Mouse (Mus musculus): ENCODE results near the gene Sp100. TPM values are rescaled to one million over a fixed set of nuclear protein-coding genes. Genes with fewer than 3 reads are reported as not detected.

The Sp100 gene
- polyA plus RNA-seq, 1 experiment = 21.4 TPM

DNA sequence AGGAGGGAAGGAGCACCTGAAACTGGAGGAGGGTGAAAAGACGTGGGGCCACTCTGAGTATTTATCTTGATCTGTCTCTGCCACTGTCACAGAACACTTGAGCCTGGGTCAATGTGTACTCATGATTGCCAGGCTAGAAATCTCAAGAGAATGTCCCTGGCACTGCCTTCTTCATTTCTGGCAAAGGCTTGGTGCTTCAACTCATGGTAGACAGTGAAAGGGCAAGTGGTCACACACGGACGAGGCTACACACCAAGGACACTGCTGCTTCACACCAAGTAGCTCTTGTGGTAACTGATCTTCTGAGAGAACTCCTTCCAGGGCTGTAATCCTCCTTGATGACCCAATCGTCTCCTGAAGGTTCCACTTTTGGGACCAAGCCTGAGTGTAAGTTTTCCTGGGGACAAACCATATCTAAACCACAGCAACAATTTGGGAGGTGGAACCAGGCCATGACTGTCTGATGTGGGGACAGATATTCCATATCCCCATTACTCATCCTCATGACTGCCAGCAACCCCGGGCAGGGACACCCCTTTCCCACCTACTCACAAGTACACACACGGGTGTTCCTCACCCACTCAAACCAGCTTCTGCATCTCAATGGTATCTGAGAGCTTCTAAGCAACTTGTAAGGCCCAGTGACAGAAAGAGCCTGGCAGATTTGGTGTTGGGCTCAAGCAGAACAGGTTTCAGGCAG lies 107.9 kb downstream of the Sp100 start:
- 71% methylated on average over 6 of the region's 6 CpGs for WGBS
- Histone ChIP-seq H3K4me1 (ENCODE audit: control insufficient read depth, insufficient read depth, low read length) (no peaks in the 10 kb centered on the region), H3K27me3 (replicated peaks; ENCODE audit: control insufficient read depth, insufficient read depth, low read length) (no peaks in the 10 kb centered on the region), H3K36me3 (ENCODE audit: control insufficient read depth, insufficient read depth, low read length) (no peaks in the 10 kb centered on the region), H3K4me3 (ENCODE audit: insufficient read depth, low read depth, low read length) (no peak overlapping the region), H3K27ac (ENCODE audit: insufficient read depth, low read depth, low read length) (no peak overlapping the region)
- no peak for DNase-seq
- TF ChIP-seq POLR2A (IDR thresholded peaks at IDR 0.05; ENCODE audit: low read depth, low read length) (no peak), CTCF (conservative IDR thresholded peaks at IDR 0.05; ENCODE audit: insufficient read depth, insufficient read length, low read depth, low read length) (no peak)

- no peak overlapping the region for H3K27ac ChIP-seq (ENCODE audit: insufficient read depth, low read depth, low read length)
- H3K4me3 ChIP-seq (ENCODE audit: insufficient read depth, low read depth, low read length) = no peak overlapping the region
- no peak for TF ChIP-seq CTCF (conservative IDR thresholded peaks at IDR 0.05; ENCODE audit: insufficient read depth, insufficient read length, low read depth, low read length)
- no peak for TF ChIP-seq POLR2A (IDR thresholded peaks at IDR 0.05; ENCODE audit: low read depth, low read length)
- no peak for DNase-seq
- no peaks in the 10 kb centered on the region for H3K36me3 ChIP-seq (ENCODE audit: control insufficient read depth, insufficient read depth, low read length)
- H3K4me1 ChIP-seq (ENCODE audit: control insufficient read depth, insufficient read depth, low read length) = no peaks in the 10 kb centered on the region
- WGBS = 27% methylated on average over 14 of the region's 14 CpGs
- H3K27me3 ChIP-seq (replicated peaks; ENCODE audit: control insufficient read depth, insufficient read depth, low read length) = no peaks in the 10 kb centered on the region
Measured at GRCm38 (mm10) chr1:85758231-85758968, 108.6 kb downstream of the Sp100 start.

GRCm38 (mm10) chr1:85758969-85759293 lies 109.1 kb downstream of the Sp100 start:
- TF ChIP-seq POLR2A (IDR thresholded peaks at IDR 0.05; ENCODE audit: low read depth, low read length) = no peak
- DNase-seq = no peak

More at GRCm38 (mm10) chr1:85758969-85759293, 109.1 kb downstream of the Sp100 start:
- Histone ChIP-seq H3K4me1 (ENCODE audit: control insufficient read depth, insufficient read depth, low read length) (no peaks in the 10 kb centered on the region), H3K4me3 (ENCODE audit: insufficient read depth, low read depth, low read length) (no peak overlapping the region), H3K36me3 (ENCODE audit: control insufficient read depth, insufficient read depth, low read length) (no peaks in the 10 kb centered on the region), H3K27ac (ENCODE audit: insufficient read depth, low read depth, low read length) (no peak overlapping the region), H3K27me3 (replicated peaks; ENCODE audit: control insufficient read depth, insufficient read depth, low read length) (no peaks in the 10 kb centered on the region)
- WGBS = 33% methylated on average over 1 of the region's 1 CpGs

Other genes with a start within 250 kb of the Sp100 start
- gene G530012D18Rik, start 74.3 kb upstream of the Sp100 start, polyA plus RNA-seq (2012; rRNA removed) = not detected in 2 replicates
- gene Sp110, start 51.2 kb upstream of the Sp100 start, polyA plus RNA-seq (2012; rRNA removed) = 5.3 and 10.6 TPM in 2 replicates
- 2.1 and 2.8 TPM in 2 replicates for gene Sp140, start 49.6 kb upstream of the Sp100 start, polyA plus RNA-seq (2012; rRNA removed)
- gene A630001G21Rik, start 128.7 kb downstream of the Sp100 start, polyA plus RNA-seq (2012; rRNA removed) = 1.2 and 2.5 TPM in 2 replicates
- 38.1 and 41.8 TPM in 2 replicates for gene Cab39, start 143.5 kb downstream of the Sp100 start, polyA plus RNA-seq (2012; rRNA removed)
- gene Itm2c, start 244.3 kb downstream of the Sp100 start, polyA plus RNA-seq (2012; rRNA removed) = 166 and 198 TPM in 2 replicates

Data from kidney, adult 2 months (tissue).